Mouse (Mus musculus) embryonic stem cell, embryonic (primary cell): ENCODE results near the gene Madcam1.

Experiments
- CTCF ChIA-PET, 4 experiments: fragments of 300-600 bp in 2 of 4; fragments of 350-600 bp in 2 of 4; sonication (Branson Sonifier 250); formaldehyde crosslinking; loops; one replicate each; lab custom pipeline; 2022; ENCODE audit warnings: inconsistent platforms in 2 of 4; lab: Charles Lee
- POLR2A ChIA-PET, 4 experiments: fragments of 300-600 bp in 2 of 4; fragments of 350-600 bp in 2 of 4; sonication (Branson Sonifier 250); formaldehyde crosslinking; loops; one replicate each; lab custom pipeline; 2022; ENCODE audit warnings: antibody characterized with exemption in 4 of 4, inconsistent platforms in 1 of 4; lab: Charles Lee

Gene Madcam1

DNA sequence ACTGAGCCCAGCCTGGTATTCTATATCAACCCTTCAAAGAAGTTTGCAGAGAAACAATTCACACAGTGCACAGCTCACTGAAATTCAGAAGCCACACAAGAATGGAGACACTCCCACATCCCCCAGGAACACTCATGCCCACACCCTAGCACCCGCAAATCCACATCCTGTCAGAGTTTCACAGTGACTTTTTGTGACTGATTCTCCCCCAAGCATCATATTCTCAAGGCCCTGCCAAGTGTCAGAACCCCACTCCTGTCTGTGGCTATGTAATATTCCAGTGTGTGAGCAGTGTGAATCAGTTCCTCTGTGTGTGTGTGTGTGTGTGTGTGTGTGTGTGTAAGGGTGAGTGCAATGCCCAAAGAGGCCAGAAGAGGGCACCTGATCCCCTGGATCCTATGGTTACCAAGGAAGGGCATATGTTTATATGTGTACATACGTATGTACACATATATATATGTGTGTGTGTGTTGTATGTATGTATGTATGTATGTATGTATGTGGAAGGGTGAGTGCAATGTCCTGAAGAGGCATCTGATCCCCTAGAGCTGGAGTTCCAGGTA is 27.7 kb downstream of the Madcam1 start:
- POLR2A ChIA-PET, result interaction anchor here in 3 of 4 experiments (0.8 to 19.9 kb wide), 11 partner anchors 6 to 74 kb away, joined by 3 to 367 read pairs (median 7); partner anchors contain the start of genes Bsg (in 3 of the 3), Cdc34 (in 1 of the 3), Madcam1 (in 1 of the 3) and Tpgs1 (in 1 of the 3)
- CTCF ChIA-PET, result interaction anchor here in 2 of 4 experiments (0.7 to 1.1 kb wide), 4 partner anchors 9 to 40 kb away, joined by 3 to 7 read pairs (median 4); no protein-coding TSS in a partner anchor

DNA sequence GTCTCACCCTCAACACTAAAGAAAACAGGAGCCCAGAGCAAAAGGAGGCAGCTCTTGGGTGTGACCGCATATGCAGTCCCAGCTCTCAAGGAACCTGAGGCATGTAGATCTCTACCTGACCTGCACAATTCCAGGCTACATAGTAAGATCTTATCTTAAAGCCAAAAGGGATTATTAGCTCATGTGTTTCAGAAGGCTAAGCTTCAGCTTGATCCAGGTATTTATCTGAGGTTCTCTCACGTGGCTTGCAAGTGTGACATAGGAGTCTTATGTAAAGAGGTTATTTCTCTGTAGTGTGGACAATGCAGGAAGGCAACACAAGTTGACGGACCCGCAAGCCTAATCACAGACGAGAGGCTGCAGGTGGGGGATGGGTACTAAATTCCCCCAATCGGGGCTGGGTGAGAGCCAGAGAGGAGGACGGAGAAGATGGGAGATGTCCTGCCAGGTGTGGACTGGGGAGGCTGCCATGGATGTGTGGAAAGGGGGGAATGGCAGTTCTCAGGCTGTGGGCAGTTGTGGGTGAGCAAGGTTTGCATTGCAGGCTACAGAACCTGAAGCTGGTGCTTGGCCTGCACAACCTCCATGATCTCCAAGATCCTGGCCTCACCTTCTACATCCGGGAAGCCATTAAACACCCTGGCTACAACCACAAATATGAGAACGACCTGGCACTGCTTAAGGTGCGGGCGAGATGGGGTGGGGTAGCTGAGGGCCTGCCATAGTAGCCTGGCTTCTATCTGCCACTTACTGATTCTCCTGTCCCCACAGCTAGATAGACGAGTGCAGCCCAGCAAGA is 29.4 kb downstream of the Madcam1 start:
- CTCF ChIA-PET, result interaction anchor here in 3 of 4 experiments (0.8 to 3.6 kb wide), 9 partner anchors 10 to 99 kb away, joined by 3 to 23 read pairs (median 4); partner anchors contain the start of gene Bsg (in 1 of the 3)
- POLR2A ChIA-PET, result interaction anchor here in 3 of 4 experiments (0.9 to 19.9 kb wide), 13 partner anchors 10 to 160 kb away, joined by 3 to 367 read pairs (median 4); partner anchors contain the start of genes Bsg (in 2 of the 3), Cdc34 (in 1 of the 3), Madcam1 (in 1 of the 3) and Ptbp1 (in 1 of the 3)

DNA sequence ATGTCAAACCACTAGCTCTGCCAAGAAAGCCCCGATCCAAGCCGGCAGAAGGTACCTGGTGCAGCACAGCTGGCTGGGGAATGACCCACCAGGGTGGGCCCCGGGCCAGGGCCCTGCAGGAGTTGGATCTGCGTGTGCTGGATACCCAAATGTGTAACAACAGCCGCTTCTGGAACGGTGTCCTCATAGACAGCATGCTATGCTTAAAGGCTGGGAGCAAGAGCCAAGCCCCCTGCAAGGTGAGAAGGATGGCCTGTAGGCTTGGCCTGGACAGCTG is 30.0 kb downstream of the Madcam1 start:
- CTCF ChIA-PET, result interaction anchor here in 3 of 4 experiments (1.0 to 3.6 kb wide), 10 partner anchors 9 to 222 kb away, joined by 3 to 23 read pairs (median 4); partner anchors contain the start of genes Bsg (in 2 of the 3) and Kiss1r (in 1 of the 3)

DNA sequence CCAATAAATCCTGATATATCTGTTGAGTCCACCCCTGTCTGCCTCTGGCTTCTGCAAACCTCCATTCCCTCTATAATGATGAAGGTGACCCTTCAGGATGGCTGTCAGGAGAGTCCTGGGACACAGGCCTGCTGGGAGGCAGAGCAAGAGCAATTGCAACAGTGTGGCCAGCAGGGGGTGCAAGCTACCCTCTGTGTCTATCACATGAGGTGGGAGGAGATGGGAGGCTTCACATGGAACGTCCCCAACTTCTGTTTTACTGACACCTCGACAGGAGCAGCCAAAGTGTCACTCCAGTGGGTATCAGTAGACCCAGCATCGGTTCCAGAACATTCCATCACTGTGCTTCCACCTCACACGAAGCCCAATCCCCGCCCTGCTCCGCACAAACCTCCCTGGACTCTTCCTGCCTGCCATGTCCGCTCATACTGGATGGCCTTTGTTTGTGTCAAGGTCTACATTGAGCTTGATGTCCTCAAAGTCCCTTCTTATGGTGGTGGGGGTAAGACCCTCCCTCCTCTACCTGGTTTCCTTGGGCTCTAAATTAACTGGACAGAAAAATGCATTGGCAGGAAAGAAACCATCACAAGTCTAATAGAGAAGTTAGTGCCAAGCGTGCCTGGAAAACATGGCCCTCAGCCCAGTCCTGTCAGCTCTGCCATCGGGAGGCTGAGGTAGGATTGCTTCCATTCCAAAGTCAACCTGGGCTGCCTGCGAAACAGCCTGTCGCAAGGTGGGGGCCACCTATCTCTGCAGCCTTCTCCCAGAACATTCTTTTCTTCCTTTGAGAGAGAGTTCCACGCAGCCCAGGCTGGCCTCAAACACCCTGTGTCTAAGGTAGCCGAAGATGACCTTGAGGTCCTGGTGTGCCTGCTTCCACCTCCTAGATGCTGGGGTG is 31.1 kb downstream of the Madcam1 start:
- POLR2A ChIA-PET, result interaction anchor here (0.5 to 19.9 kb wide), 23 partner anchors 7 to 159 kb away, joined by 3 to 367 read pairs (median 4); partner anchors contain the start of genes Bsg (in 2 of the 4), Cdc34 (in 2 of the 4), Gzmm (in 1 of the 4) and Madcam1 (in 1 of the 4)
- CTCF ChIA-PET, result interaction anchor here (0.5 to 3.6 kb wide), 32 partner anchors 8 to 263 kb away, joined by 3 to 23 read pairs (median 4); partner anchors contain the start of genes Bsg (in 2 of the 4), C2cd4c (in 1 of the 4), Cdc34 (in 1 of the 4) and Fgf22 (in 1 of the 4)

More for the DNA sequence above, 30.0 kb downstream of the Madcam1 start:
- POLR2A ChIA-PET, result interaction anchor here in 3 of 4 experiments (1.2 to 19.9 kb wide), 13 partner anchors 10 to 160 kb away, joined by 3 to 367 read pairs (median 6); partner anchors contain the start of genes Bsg (in 2 of the 3), Cdc34 (in 1 of the 3), Madcam1 (in 1 of the 3) and Ptbp1 (in 1 of the 3)

DNA sequence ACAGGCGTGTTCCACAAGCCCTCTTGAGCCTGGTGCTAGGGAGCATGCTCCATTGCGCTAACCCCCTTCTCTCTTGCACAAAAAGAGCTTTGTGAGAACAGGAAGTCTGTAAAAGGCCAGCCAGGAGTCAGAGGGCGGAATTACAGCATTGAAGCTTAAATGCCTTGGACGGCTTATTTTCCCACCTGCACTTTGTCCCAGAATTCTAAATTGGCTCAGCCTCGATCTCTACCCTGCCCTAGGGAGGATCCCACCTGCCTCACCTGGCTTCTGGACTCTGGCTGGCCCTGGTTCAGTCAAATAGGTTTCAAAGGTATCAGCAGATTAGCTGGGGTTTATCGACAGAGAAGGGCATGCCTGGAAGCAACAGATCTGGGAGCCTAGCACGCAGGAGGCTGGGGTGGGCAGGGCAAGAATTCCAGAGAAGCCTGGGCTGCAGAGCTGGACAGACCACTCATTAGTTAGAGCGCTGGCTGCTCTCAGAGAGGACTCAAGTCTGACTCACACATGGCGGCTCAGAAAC is 31.8 kb downstream of the Madcam1 start:
- CTCF ChIA-PET, result interaction anchor here in 3 of 4 experiments (0.5 to 3.6 kb wide), 22 partner anchors 8 to 273 kb away, joined by 3 to 23 read pairs (median 4); partner anchors contain the start of genes Bsg (in 1 of the 3), C2cd4c (in 1 of the 3), Cdc34 (in 1 of the 3) and Fgf22 (in 1 of the 3)
- POLR2A ChIA-PET, result interaction anchor here in 3 of 4 experiments (0.6 to 19.9 kb wide), 15 partner anchors 8 to 59 kb away, joined by 3 to 367 read pairs (median 6); partner anchors contain the start of genes Bsg (in 2 of the 3), Cdc34 (in 1 of the 3), Gzmm (in 1 of the 3) and Madcam1 (in 1 of the 3)

DNA sequence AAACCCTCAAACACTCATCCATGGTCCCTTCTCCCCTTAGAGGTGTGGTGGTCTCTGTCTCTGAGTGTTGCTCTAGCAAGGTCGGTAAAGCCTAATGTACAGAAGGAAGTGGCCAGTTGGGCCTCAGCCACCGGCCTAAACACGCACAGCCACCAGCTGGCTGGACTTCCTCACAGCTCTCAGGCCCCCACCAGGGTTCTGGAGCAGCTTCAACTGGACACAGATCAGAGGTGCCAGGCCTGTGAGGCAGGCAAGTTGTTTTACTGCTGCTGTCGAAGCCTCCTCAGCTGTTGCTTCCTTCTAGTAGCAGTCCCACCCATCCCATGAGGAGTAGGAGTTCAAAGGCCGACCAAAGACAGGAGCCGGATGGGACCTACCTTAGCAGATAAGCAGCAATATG is 33.6 kb downstream of the Madcam1 start:
- POLR2A ChIA-PET, result interaction anchor here in 3 of 4 experiments (0.7 to 19.9 kb wide), 13 partner anchors 9 to 583 kb away, joined by 3 to 367 read pairs (median 7); partner anchors contain the start of genes Bsg (in 1 of the 3), Cdc34 (in 1 of the 3), Gzmm (in 1 of the 3) and Madcam1 (in 1 of the 3)

DNA sequence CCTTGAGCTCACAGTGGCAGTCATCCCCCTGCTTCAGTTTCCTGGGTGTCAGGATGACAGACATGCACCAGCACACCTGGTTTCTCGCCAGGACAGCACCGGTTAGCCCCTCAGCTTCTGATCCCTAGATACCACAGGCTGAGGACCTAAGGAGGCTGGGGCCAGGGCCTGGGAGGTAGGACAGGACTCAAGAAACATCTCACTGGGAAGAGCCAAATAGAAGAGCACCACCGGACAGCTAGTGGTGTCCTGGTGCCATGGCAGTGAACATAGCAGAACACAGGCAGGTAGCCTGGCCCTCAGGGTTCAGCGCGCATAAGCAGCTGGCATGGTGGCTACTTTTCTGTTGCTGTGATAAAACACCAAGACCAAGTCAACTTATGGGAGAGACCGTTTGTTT is 34.1 kb downstream of the Madcam1 start:
- ChIA-PET CTCF (interaction anchor here in 3 of 4 experiments (0.5 to 1.3 kb wide), 9 partner anchors 11 to 1372 kb away, joined by 3 to 5 read pairs (median 4); no protein-coding TSS in a partner anchor), POLR2A (interaction anchor here in 3 of 4 experiments (0.7 to 19.9 kb wide), 12 partner anchors 9 to 582 kb away, joined by 3 to 197 read pairs (median 7); partner anchors contain the start of genes Cdc34 (in 2 of the 3), Bsg (in 1 of the 3) and Gzmm (in 1 of the 3))

More for the DNA sequence above, 33.6 kb downstream of the Madcam1 start:
- CTCF ChIA-PET, result interaction anchor here in 2 of 4 experiments (0.5 to 1.3 kb wide), 6 partner anchors 14 to 1372 kb away, joined by 3 to 5 read pairs (median 4); no protein-coding TSS in a partner anchor

DNA sequence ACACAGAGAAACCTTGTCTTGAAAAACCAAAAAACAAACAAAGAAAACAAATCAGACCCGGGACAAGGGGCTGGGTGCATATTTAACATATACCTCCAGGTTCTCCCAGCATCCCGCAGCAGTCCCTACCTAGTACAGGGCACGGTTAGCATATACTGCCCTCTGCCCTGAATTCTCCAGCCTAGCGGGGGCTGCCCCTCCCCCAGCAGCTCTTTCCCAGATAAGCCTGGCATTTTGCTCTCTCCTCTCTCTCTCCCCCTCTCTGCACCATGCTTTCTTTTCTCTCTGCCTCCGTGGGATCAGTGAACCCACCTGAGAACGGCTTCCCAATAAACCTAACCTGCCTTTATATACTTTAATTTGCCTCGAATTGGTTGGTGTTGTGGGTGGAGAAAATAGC is 36.3 kb downstream of the Madcam1 start:
- POLR2A ChIA-PET, result interaction anchor here in 2 of 4 experiments (1.2 to 5.5 kb wide), 4 partner anchors 9 to 19 kb away, joined by 3 to 43 read pairs (median 6); partner anchors contain the start of genes Cdc34 (in 1 of the 2) and Gzmm (in 1 of the 2)
- CTCF ChIA-PET, result no interaction called here

DNA sequence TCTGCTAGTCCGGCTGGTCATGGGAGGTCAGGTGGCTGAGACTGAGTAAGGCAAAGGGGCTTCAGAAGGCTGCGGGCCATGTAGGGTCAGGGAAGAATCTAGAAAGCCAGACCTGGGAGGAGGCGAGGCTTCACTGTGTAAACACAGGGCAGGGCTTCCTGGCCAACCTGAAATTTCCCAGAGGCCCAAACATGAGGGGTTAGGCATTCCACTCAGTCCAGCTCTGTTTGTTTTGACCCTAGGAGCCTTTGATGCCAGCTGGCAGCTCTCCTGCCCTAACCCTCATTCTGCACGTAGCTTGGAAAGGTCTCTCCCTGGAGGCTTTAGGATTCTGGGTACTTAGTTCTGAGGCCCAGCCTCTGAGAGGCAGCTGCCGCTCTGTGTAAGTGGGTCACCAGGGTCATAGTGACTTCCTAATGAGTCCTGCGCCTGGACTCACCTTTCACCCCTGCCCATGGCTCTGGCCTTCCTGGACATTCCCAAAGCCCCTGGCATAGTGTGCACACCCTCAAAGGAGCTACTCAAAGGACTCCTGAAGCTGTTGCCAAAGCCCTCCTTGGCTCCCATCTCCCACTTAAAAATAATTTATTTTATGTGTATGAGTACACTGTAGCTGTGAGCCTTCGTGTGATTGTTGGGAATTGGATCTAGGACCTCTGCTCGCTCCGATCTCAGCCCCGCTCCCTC is 37.2 kb downstream of the Madcam1 start:
- POLR2A ChIA-PET, result interaction anchor here in 2 of 4 experiments (0.5 to 2.1 kb wide), 10 partner anchors 10 to 467 kb away, joined by 3 to 15 read pairs (median 3); partner anchors contain the start of genes C2cd4c (in 1 of the 2), Cdc34 (in 1 of the 2), Gzmm (in 1 of the 2) and Polrmt (in 1 of the 2)
- CTCF ChIA-PET, result no interaction called here

DNA sequence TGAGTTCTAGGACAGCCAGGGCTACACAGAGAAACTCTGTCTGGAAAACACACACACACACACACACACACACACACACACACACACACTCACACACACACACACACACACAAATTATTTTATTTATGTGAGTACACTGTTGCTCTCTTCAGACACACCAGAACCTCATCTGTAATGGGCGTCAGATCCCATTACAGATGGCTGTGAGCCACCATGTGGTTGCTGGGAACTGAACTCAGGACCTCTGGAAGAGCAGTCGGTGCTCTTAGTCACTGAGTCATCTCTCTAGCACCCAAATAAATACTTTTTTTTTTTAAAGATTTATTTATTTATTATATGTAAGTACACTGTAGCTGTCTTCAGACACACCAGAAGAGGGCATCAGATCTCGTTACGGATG is 38.6 kb downstream of the Madcam1 start:
- POLR2A ChIA-PET, result interaction anchor here in 3 of 4 experiments (0.6 to 8.4 kb wide), 17 partner anchors 10 to 956 kb away, joined by 3 to 197 read pairs (median 5); partner anchors contain the start of genes Cdc34 (in 2 of the 3), Gzmm (in 2 of the 3), Tpgs1 (in 2 of the 3) and Fstl3 (in 1 of the 3)
- CTCF ChIA-PET, result interaction anchor here in 2 of 4 experiments (1.2 to 2.3 kb wide), 9 partner anchors 8 to 79 kb away, joined by 3 to 23 read pairs (median 8); no protein-coding TSS in a partner anchor

DNA sequence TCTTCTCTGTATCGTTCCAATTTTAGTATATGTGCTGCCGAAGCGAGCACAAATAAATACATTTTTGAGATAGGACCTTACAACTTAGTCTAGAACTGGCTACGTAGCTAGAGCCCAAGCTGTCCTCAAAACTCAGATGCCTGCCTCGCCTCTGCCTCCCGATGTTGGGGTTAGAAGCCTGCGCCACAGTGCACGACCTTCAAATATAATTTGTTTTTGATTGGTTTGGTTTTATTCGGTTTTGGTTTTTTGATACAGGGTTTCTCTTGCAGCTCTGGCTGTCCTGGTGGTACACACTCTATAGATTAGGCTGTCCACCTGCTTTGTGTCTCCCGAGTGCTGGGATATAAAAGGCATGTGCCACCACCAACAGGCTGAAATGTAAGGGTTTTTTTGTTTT is 39.2 kb downstream of the Madcam1 start:
- POLR2A ChIA-PET, result interaction anchor here (0.6 to 8.4 kb wide), 71 partner anchors 9 to 1694 kb away, joined by 3 to 197 read pairs (median 4); partner anchors contain the start of genes Cdc34 (in 3 of the 4), Gzmm (in 2 of the 4), Madcam1 (in 2 of the 4) and Polrmt (in 2 of the 4)

DNA sequence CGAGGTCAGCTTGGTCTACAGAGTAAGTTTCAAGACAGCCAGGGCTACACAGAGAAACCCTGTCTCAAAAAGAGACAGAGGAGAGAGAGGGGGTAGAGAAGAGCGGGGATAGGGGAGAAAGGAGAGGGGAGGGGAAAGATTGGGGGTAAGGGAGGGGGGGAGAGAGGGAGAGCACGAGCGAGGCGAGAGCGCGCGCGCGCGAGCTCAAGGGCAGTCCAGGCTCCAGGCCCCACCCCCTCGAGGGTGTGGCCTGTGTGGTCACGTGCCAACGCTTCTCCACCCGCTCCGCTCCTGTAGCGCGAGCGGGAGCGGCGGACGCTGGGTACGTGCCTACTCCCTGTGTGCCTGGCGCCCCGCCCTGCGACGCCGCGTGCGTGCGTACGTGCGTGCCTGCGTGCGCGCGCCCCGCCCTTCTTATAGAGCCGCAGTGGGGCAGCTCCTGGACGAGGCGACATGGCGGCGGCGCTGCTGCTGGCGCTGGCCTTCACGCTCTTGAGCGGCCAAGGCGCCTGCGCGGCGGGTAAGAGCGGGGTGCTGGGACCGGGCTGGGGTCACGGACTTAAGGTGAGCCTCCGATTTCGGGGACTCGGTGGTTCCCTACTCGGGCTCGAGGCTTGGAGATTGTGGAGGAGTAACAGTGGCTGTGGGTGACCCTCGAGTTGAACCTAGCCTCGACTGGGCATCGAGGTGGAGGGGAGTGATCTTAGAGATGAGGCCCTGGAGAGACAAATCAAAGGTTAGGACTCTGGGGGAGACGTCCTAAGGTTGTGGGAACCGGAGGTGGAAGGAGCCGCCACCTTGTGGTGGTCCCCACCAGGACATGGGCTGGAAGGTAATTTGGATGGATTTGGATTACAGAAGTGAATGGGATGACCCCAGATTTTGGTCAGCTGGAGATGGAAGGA is 40.0 kb downstream of the Madcam1 start, which contains the start of gene Bsg:
Bsg (plus strand) TSS at position 427 of the 905 bp plus-strand sequence.
- POLR2A ChIA-PET, result interaction anchor here (0.6 to 8.4 kb wide), 83 partner anchors 8 to 1695 kb away, joined by 3 to 197 read pairs (median 4); partner anchors contain the start of genes Cdc34 (in 3 of the 4), Gzmm (in 2 of the 4), Madcam1 (in 2 of the 4) and Polrmt (in 2 of the 4)
- CTCF ChIA-PET, result interaction anchor here (0.5 to 2.3 kb wide), 49 partner anchors 8 to 802 kb away, joined by 3 to 23 read pairs (median 4); partner anchors contain the start of genes Madcam1 (in 2 of the 4), C2cd4c (in 1 of the 4), Cdc34 (in 1 of the 4) and Polrmt (in 1 of the 4)

More for the DNA sequence above, 39.2 kb downstream of the Madcam1 start:
- CTCF ChIA-PET, result interaction anchor here in 3 of 4 experiments (0.5 to 2.3 kb wide), 44 partner anchors 8 to 802 kb away, joined by 3 to 23 read pairs (median 4); partner anchors contain the start of genes C2cd4c (in 1 of the 3), Cdc34 (in 1 of the 3), Madcam1 (in 1 of the 3) and Polrmt (in 1 of the 3)

DNA sequence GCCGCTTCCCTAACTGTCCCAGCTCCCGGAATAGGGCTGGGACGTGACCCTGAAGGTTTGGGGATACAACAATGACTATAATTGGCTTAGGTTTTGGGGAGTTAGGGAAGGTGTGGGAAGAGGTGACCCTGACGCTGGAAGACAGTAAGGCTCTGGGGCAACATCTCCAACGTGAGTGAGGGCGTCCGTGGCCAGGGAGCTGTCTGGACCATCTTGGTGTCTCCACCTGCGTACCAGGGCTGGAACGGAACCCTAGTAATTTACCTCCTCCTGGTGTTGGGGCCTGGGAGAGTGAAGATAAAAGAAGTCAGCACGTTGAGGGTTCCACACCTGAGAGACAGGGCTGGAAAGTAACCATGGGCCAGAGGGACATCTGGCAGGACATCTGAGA is 40.6 kb downstream of the Madcam1 start:
- ChIA-PET CTCF (interaction anchor here in 3 of 4 experiments (0.5 to 2.3 kb wide), 9 partner anchors 9 to 75 kb away, joined by 3 to 16 read pairs (median 5); partner anchors contain the start of gene Madcam1 (in 1 of the 3)), POLR2A (interaction anchor here (0.6 to 8.4 kb wide), 29 partner anchors 8 to 401 kb away, joined by 3 to 197 read pairs (median 7); partner anchors contain the start of genes Cdc34 (in 2 of the 4), Gzmm (in 2 of the 4), Tpgs1 (in 2 of the 4) and Med16 (in 1 of the 4))
